In genomic region chr15:103388556-103389145, GRCm38 (mm10) we compare ENCODE assay signal across 12 mouse cellular contexts. TPM values are rescaled to one million over a fixed set of nuclear protein-coding genes. Genes with fewer than 3 reads are reported as not detected.
DNase-seq lines count a peak whose midpoint lies in the region; ATAC-seq and TF ChIP-seq lines count a peak whose summit lies in the region.
"Had no signal": no experiment of that assay in that cellular context is flagged by ENCODE, and none has a peak within 500 bp of the region (broad histone marks: within the 10 kb centered on the region; RNA-seq: fewer than 3 reads in every experiment).

No protein-coding gene starts in this region.

- H3K27me3 ChIP-seq in cerebellum, adult 2 months (ENCODE audit: control insufficient read depth, insufficient read depth, low read length), result no peaks in the 10 kb centered on the region
- H3K27me3 ChIP-seq: neural tube, embryonic 12.5 days had no signal

- H3K4me3 ChIP-seq in cerebellum, adult 2 months (replicated peaks; ENCODE audit: insufficient read depth, low read depth, low read length), result no peak overlapping the region
- H3K4me3 ChIP-seq: neural tube, embryonic 12.5 days had no signal

- DNase-seq in cerebellum, adult 2 months, result no peak
- peak; percentile 46 for DNase-seq in kidney, postnatal 10 days
- DNase-seq in kidney, postnatal 25 days, result no peak
- peak; percentile 77 for DNase-seq in adipocyte (ENCODE audit: low spot score)
- no peak for DNase-seq in gastrocnemius, postnatal 10 days
- no peak for DNase-seq in spleen, adult 18-20 months
- DNase-seq: cerebellum, adult 8-10 months; thymus, postnatal 14 days had no signal

- TF ChIP-seq POLR2A in cerebellum, adult 2 months (IDR thresholded peaks at IDR 0.05; ENCODE audit: borderline replicate concordance, insufficient read depth, low read length), result no peak

- no peak overlapping the region for H3K27ac ChIP-seq in cerebellum, adult 2 months (ENCODE audit: insufficient read depth, low read length)
- H3K27ac ChIP-seq: neural tube, embryonic 12.5 days had no signal

- WGBS in cerebellum, adult 2 months, result 60% methylated on average over 4 of the region's 4 CpGs

- no peak for ATAC-seq in cerebellum, adult (ENCODE audit: insufficient number of reproducible peaks, low FRiP score, low TSS enrichment)
- ATAC-seq in megakaryocyte progenitor cell, adult 5-6 weeks (replicated peaks; ENCODE audit: poor library complexity), result peak; percentile 99

- no peaks in the 10 kb centered on the region for H3K4me1 ChIP-seq in cerebellum, adult 2 months (ENCODE audit: control insufficient read depth, insufficient read depth, low read length)
- H3K4me1 ChIP-seq: neural tube, embryonic 12.5 days had no signal

- peak; percentile 46; the same call in 1 of the 2 replicates for TF ChIP-seq CTCF in cerebellum, adult 2 months (IDR thresholded peaks at IDR 0.05; ENCODE audit: borderline replicate concordance, insufficient read depth, low read depth, low read length)

RNA-seq across cellular contexts. Expression of gene Itga5, which starts 22.1 kb away (rescaled TPM):
- 1.6 TPM in 2 replicates for polyA plus RNA-seq in cerebellum, adult 2 months (2012; rRNA removed)
- total RNA-seq in megakaryocyte progenitor cell, adult 5-6 weeks (2015), result 16.4 and 17.3 TPM in 2 replicates
- 8.4 and 10.5 TPM in 2 replicates for total RNA-seq in megakaryocyte progenitor cell, adult 5-6 weeks (2017)
- total RNA-seq in gastrocnemius, postnatal 10 days (2021), result 10 to 100 TPM; 27.6 to 40.5 TPM

RNA-seq across cellular contexts. Expression of gene Gtsf1, which starts 41.6 kb away (rescaled TPM):
- 0.16 TPM in 1 of 2 replicates, not detected in the other for polyA plus RNA-seq in cerebellum, adult 2 months (2012; rRNA removed)
- not detected in 2 replicates for total RNA-seq in megakaryocyte progenitor cell, adult 5-6 weeks (2015)
- 0.27 TPM in 1 of 2 replicates, not detected in the other for total RNA-seq in megakaryocyte progenitor cell, adult 5-6 weeks (2017)
- total RNA-seq in gastrocnemius, postnatal 10 days (2021), result not detected
- polyA plus RNA-seq: neural tube, embryonic 12.5 days had no signal

RNA-seq across cellular contexts. Expression of gene Zfp385a, which starts 48.8 kb away (rescaled TPM):
- 91.4 and 96.6 TPM in 2 replicates for polyA plus RNA-seq in cerebellum, adult 2 months (2012; rRNA removed)
- 11.5 and 12.4 TPM in 2 replicates for total RNA-seq in megakaryocyte progenitor cell, adult 5-6 weeks (2015)
- total RNA-seq in megakaryocyte progenitor cell, adult 5-6 weeks (2017), result 2.0 and 3.2 TPM in 2 replicates
- total RNA-seq in gastrocnemius, postnatal 10 days (2021), result 10 to 100 TPM; 39.3 to 45.7 TPM

RNA-seq across cellular contexts. Expression of gene Gtsf2, which starts 59.6 kb away (rescaled TPM):
- polyA plus RNA-seq in cerebellum, adult 2 months (2012; rRNA removed), result 0.38 and 1.4 TPM in 2 replicates
- total RNA-seq in megakaryocyte progenitor cell, adult 5-6 weeks (2015), result not detected in 2 replicates
- not detected in 2 replicates for total RNA-seq in megakaryocyte progenitor cell, adult 5-6 weeks (2017)
- not detected for total RNA-seq in gastrocnemius, postnatal 10 days (2021)
- total RNA-seq: left cerebral cortex, adult 18-20 months had no signal
- polyA plus RNA-seq: neural tube, embryonic 12.5 days had no signal

Comparison
In these comparisons a context has a peak if more than half of its experiments do, and no peak if none do; other contexts are left out.
1. DNase-seq: peak in kidney, postnatal 10 days (single experiment) and adipocyte (single experiment); none in cerebellum, adult 2 months (0 of 2), kidney, postnatal 25 days (0 of 2), gastrocnemius, postnatal 10 days (single experiment) and spleen, adult 18-20 months (0 of 2).